Mouse (Mus musculus): ENCODE data around the gene P2rx5. TPM values are rescaled to one million over a fixed set of nuclear protein-coding genes. Genes with fewer than 3 reads are reported as not detected.
A peak's percentile ranks its signal among the peaks of the same experiment; 100 is the strongest.

The P2rx5 gene
- total RNA-seq (2021) = 1 to 10 TPM; 1.8 to 3.0 TPM
- long read RNA-seq, experiment 1, partial matches to known transcripts = 1 of 7 reads
- long read RNA-seq, experiment 1, other reads (novel, unspliced or antisense) = 2 of 7 reads
- long read RNA-seq, experiment 2, partial matches to known transcripts = 0 of 4 reads
- long read RNA-seq, experiment 2, other reads (novel, unspliced or antisense) = 4 of 4 reads

- no peak for DNase-seq (ENCODE audit: low spot score in 2 of 2)
Observed at GRCm38 (mm10) chr11:73159957-73160810, at the start of gene P2rx5. Gene P2rx5 (plus strand): TSS chr11:73160421.

- no peak for DNase-seq (ENCODE audit: low spot score in 2 of 2)
Observed at GRCm38 (mm10) chr11:73111414-73111813, 48.8 kb upstream of the P2rx5 start.

GRCm38 (mm10) chr11:73126495-73126894, 33.7 kb upstream of the P2rx5 start:
- DNase-seq (ENCODE audit: low spot score in 2 of 2) = no peak

- DNase-seq (ENCODE audit: low spot score in 2 of 2) = no peak
Observed at GRCm38 (mm10) chr11:73131020-73131419, 29.2 kb upstream of the P2rx5 start.

GRCm38 (mm10) chr11:73132999-73133398, 27.2 kb upstream of the P2rx5 start:
- DNase-seq (ENCODE audit: low spot score in 2 of 2) = no peak

- DNase-seq (ENCODE audit: low spot score in 2 of 2) = no peak
Observed at GRCm38 (mm10) chr11:73134222-73134621, 26.0 kb upstream of the P2rx5 start.

GRCm38 (mm10) chr11:73136587-73136986, 23.6 kb upstream of the P2rx5 start:
- DNase-seq (ENCODE audit: low spot score in 2 of 2) = no peak

- DNase-seq (ENCODE audit: low spot score in 2 of 2) = no peak
Observed at GRCm38 (mm10) chr11:73137116-73137515, 23.1 kb upstream of the P2rx5 start.

GRCm38 (mm10) chr11:73137591-73138501, 22.4 kb upstream of the P2rx5 start, which contains the start of gene Haspin:
Gene Haspin (minus strand): TSS chr11:73138294.
- DNase-seq (ENCODE audit: low spot score in 2 of 2) = peak; percentile 88

GRCm38 (mm10) chr11:73144261-73144681, 15.9 kb upstream of the P2rx5 start:
- DNase-seq (ENCODE audit: low spot score in 2 of 2) = no peak

- DNase-seq (ENCODE audit: low spot score in 2 of 2) = no peak
Observed at GRCm38 (mm10) chr11:73146026-73146974, 13.9 kb upstream of the P2rx5 start.

GRCm38 (mm10) chr11:73146975-73147365, 13.3 kb upstream of the P2rx5 start:
- DNase-seq (ENCODE audit: low spot score in 2 of 2) = no peak

GRCm38 (mm10) chr11:73148209-73148608, 12.0 kb upstream of the P2rx5 start:
- DNase-seq (ENCODE audit: low spot score in 2 of 2) = no peak

- peak in 1 of 2 experiments; percentile 61 for DNase-seq (ENCODE audit: low spot score in 2 of 2)
Observed at GRCm38 (mm10) chr11:73155071-73155470, 5.2 kb upstream of the P2rx5 start.

- DNase-seq (ENCODE audit: low spot score in 2 of 2) = no peak
Observed at GRCm38 (mm10) chr11:73160811-73161200, 585 bp downstream of the P2rx5 start.

- no peak for DNase-seq (ENCODE audit: low spot score in 2 of 2)
Observed at GRCm38 (mm10) chr11:73161616-73162015, 1.4 kb downstream of the P2rx5 start.

GRCm38 (mm10) chr11:73162284-73162683, 2.1 kb downstream of the P2rx5 start:
- no peak for DNase-seq (ENCODE audit: low spot score in 2 of 2)

- no peak for DNase-seq (ENCODE audit: low spot score in 2 of 2)
Observed at GRCm38 (mm10) chr11:73168071-73168470, 7.8 kb downstream of the P2rx5 start.

GRCm38 (mm10) chr11:73168576-73168975, 8.4 kb downstream of the P2rx5 start:
- no peak for DNase-seq (ENCODE audit: low spot score in 2 of 2)

GRCm38 (mm10) chr11:73169231-73169630, 9.0 kb downstream of the P2rx5 start:
- DNase-seq (ENCODE audit: low spot score in 2 of 2) = peak; percentile 47 to 65
